Mouse (Mus musculus) liver, embryonic 16.5 days (tissue): ENCODE results near the gene Olfr1097. TPM values are rescaled to one million over a fixed set of nuclear protein-coding genes. Genes with fewer than 3 reads are reported as not detected.

Source experiments
- ATAC-seq: fragments of 200-750 bp; cut with Nextera tagmentation; 2 replicates; pipeline ENCODE4 v1.8.0; 2017; ENCODE audit warnings: low read depth, mild to moderate bottlenecking, moderate number of reproducible peaks, moderate library complexity
- H3K27ac ChIP-seq: fragments of 300-500 bp; sonication (generic); 2 replicates; pipeline ENCODE4 v1.5.1; 2014; ENCODE audit warnings: mild to moderate bottlenecking, low read length
- H3K27me3 ChIP-seq: fragments of 300-500 bp; sonication (generic); 2 replicates; pipeline ENCODE4 v1.6.1; 2014; ENCODE audit warnings: low read depth, low read length, mixed read lengths; ENCODE audit not compliant: control insufficient read depth, insufficient read depth
- H3K36me3 ChIP-seq: fragments of 300-500 bp; sonication (generic); 2 replicates; pipeline ENCODE4 v1.6.1; 2014; ENCODE audit warnings: mild to moderate bottlenecking; ENCODE audit not compliant: control insufficient read depth, insufficient read depth
- H3K4me1 ChIP-seq: fragments of 300-500 bp; sonication (generic); 2 replicates; pipeline ENCODE4 v1.6.1; 2014; ENCODE audit warnings: low read depth, low read length, mixed read lengths; ENCODE audit not compliant: control insufficient read depth
- H3K4me2 ChIP-seq: fragments of 300-500 bp; sonication (generic); 2 replicates; pipeline ENCODE4 v1.6.1; 2014; ENCODE audit warnings: low read depth, low read length, mixed read lengths
- H3K4me3 ChIP-seq: fragments of 300-500 bp; sonication (generic); 2 replicates; pipeline ENCODE4 v1.5.1; 2014; ENCODE audit warnings: low read depth, mild to moderate bottlenecking, low read length
- H3K9ac ChIP-seq: fragments of 300-500 bp; sonication (generic); 2 replicates; pipeline ENCODE4 v1.6.1; 2014; ENCODE audit warnings: low read depth, low read length
- H3K9me3 ChIP-seq: fragments of 300-500 bp; sonication (generic); replicated peaks from 2 replicates; pipeline ENCODE4 v1.6.1; 2016; ENCODE audit warnings: low read length; ENCODE audit not compliant: control insufficient read depth
- WGBS: fragments of 180-500 bp; shearing (Covaris S2); extraction: QIAGEN DNeasy Blood & Tissue Kit; methylation state at CpG from one replicate; pipeline ENCODE4 v1.1.7; 2014; ENCODE audit not compliant: insufficient replicate concordance; 5-methylcytosine and 5-hydroxymethylcytosine counted together
- polyA plus RNA-seq: library from polyadenylated mRNA; unstranded; fragments of >200 nt; fragmentation: Nextera tagmentation; extraction: Ambion mirVana; gene quantifications from 2 replicates; pipeline ENCODE4 v1.2.1, GENCODE M21; 2015

Gene Olfr1097
- not detected in 2 replicates for polyA plus RNA-seq

GRCm38 (mm10) chr2:86892116-86892515, at the start of gene Olfr1097:
TSS of gene Olfr1097 (minus strand) at chr2:86892216.
- WGBS, result 75% methylated on average over 1 of the region's 1 CpGs
- no peak for ATAC-seq
- H3K9me3 ChIP-seq, result no peaks in the 10 kb centered on the region; the same call in 1 of the 2 replicates

GRCm38 (mm10) chr2:86926557-86926956, 34.5 kb upstream of the Olfr1097 start:
- no peak overlapping the region for H3K9ac ChIP-seq
- H3K27ac ChIP-seq, result no peak overlapping the region
- no peaks in the 10 kb centered on the region for H3K27me3 ChIP-seq
- no peaks in the 10 kb centered on the region for H3K4me1 ChIP-seq
- ATAC-seq, result no peak
- no peak overlapping the region for H3K4me3 ChIP-seq
- H3K4me2 ChIP-seq, result no peak overlapping the region
- no peaks in the 10 kb centered on the region for H3K36me3 ChIP-seq
- H3K9me3 ChIP-seq, result no peaks in the 10 kb centered on the region

More at GRCm38 (mm10) chr2:86892116-86892515, at the start of gene Olfr1097:
- Histone ChIP-seq H3K4me1 (no peaks in the 10 kb centered on the region), H3K27me3 (no peaks in the 10 kb centered on the region), H3K4me2 (no peak within 1 kb of the TSS), H3K27ac (no peak within 1 kb of the TSS), H3K36me3 (no peaks in the 10 kb centered on the region), H3K9ac (no peak within 1 kb of the TSS), H3K4me3 (no peak within 1 kb of the TSS)

- Histone ChIP-seq H3K36me3 (no peaks in the 10 kb centered on the region), H3K4me3 (no peak within 1 kb of the TSS), H3K9me3 (no peaks in the 10 kb centered on the region), H3K4me1 (no peaks in the 10 kb centered on the region), H3K27me3 (no peaks in the 10 kb centered on the region), H3K9ac (no peak within 1 kb of the TSS), H3K27ac (no peak within 1 kb of the TSS), H3K4me2 (no peak within 1 kb of the TSS)
- ATAC-seq, result no peak
- 61% methylated on average over 1 of the region's 1 CpGs for WGBS
These were observed 32.4 kb upstream of the Olfr1097 start, which contains the start of gene Olfr1098 for GRCm38 (mm10) chr2:86924445-86924844. TSS of gene Olfr1098 (minus strand) at chr2:86924545.

- H3K4me2 ChIP-seq, result no peak overlapping the region
- H3K9me3 ChIP-seq, result no peaks in the 10 kb centered on the region; the same call in 1 of the 2 replicates
- H3K27me3 ChIP-seq, result no peaks in the 10 kb centered on the region
- H3K4me3 ChIP-seq, result no peak overlapping the region
- WGBS, result 63% methylated on average over 2 of the region's 2 CpGs
- no peak overlapping the region for H3K9ac ChIP-seq
- no peaks in the 10 kb centered on the region for H3K4me1 ChIP-seq
- H3K27ac ChIP-seq, result no peak overlapping the region
- no peak for ATAC-seq
- no peaks in the 10 kb centered on the region for H3K36me3 ChIP-seq
These were observed 13.6 kb upstream of the Olfr1097 start for GRCm38 (mm10) chr2:86905647-86906046.

GRCm38 (mm10) chr2:86874702-86875101, 17.3 kb downstream of the Olfr1097 start, which contains the start of gene Gm13723:
TSS of gene Gm13723 (minus strand) at chr2:86874802.
- H3K4me1 ChIP-seq, result no peaks in the 10 kb centered on the region
- H3K4me2 ChIP-seq, result no peak within 1 kb of the TSS
- H3K36me3 ChIP-seq, result no peaks in the 10 kb centered on the region
- WGBS, result 31% methylated on average over 1 of the region's 1 CpGs
- no peaks in the 10 kb centered on the region for H3K9me3 ChIP-seq
- H3K9ac ChIP-seq, result no peak within 1 kb of the TSS
- no peak within 1 kb of the TSS for H3K27ac ChIP-seq
- no peaks in the 10 kb centered on the region for H3K27me3 ChIP-seq
- ATAC-seq, result no peak
- H3K4me3 ChIP-seq, result no peak within 1 kb of the TSS

GRCm38 (mm10) chr2:86851596-86851995, 40.4 kb downstream of the Olfr1097 start, which contains the start of gene Olfr1095:
TSS of gene Olfr1095 (minus strand) at chr2:86851696.
- ATAC-seq, result no peak
- no peaks in the 10 kb centered on the region for H3K9me3 ChIP-seq
- 67% methylated on average over 3 of the region's 3 CpGs for WGBS
- no peaks in the 10 kb centered on the region for H3K4me1 ChIP-seq
- no peak within 1 kb of the TSS for H3K9ac ChIP-seq
- H3K27me3 ChIP-seq, result no peaks in the 10 kb centered on the region
- no peak within 1 kb of the TSS for H3K4me3 ChIP-seq
- no peak within 1 kb of the TSS for H3K27ac ChIP-seq
- H3K36me3 ChIP-seq, result no peaks in the 10 kb centered on the region
- H3K4me2 ChIP-seq, result no peak within 1 kb of the TSS

Other genes starting within 250 kb of the Olfr1097 start
- gene Olfr1085, start 230.2 kb downstream of the Olfr1097 start, polyA plus RNA-seq, result not detected in 2 replicates
- not detected in 2 replicates for gene Olfr1086, start 212.1 kb downstream of the Olfr1097 start, polyA plus RNA-seq
- gene Olfr1087, start 193.8 kb downstream of the Olfr1097 start, polyA plus RNA-seq, result not detected in 2 replicates
- not detected in 2 replicates for gene Olfr1089, start 158.5 kb downstream of the Olfr1097 start, polyA plus RNA-seq
- not detected in 2 replicates for gene Olfr1090, start 133.2 kb downstream of the Olfr1097 start, polyA plus RNA-seq
- gene Olfr1093, start 109.7 kb downstream of the Olfr1097 start, polyA plus RNA-seq, result not detected in 2 replicates
- gene Olfr141, start 82.2 kb downstream of the Olfr1097 start, polyA plus RNA-seq, result not detected in 2 replicates
- not detected in 2 replicates for gene Olfr1094, start 67.6 kb downstream of the Olfr1097 start, polyA plus RNA-seq
- gene Olfr1095, start 40.5 kb downstream of the Olfr1097 start, polyA plus RNA-seq, result not detected in 2 replicates
- not detected in 2 replicates for gene Gm13723, start 17.4 kb downstream of the Olfr1097 start, polyA plus RNA-seq
- not detected in 2 replicates for gene Olfr1098, start 32.3 kb upstream of the Olfr1097 start, polyA plus RNA-seq
- gene Olfr1099, start 68.5 kb upstream of the Olfr1097 start, polyA plus RNA-seq, result not detected in 2 replicates
- gene Olfr1100, start 87.7 kb upstream of the Olfr1097 start, polyA plus RNA-seq, result not detected in 2 replicates
- gene Olfr1101, start 99.0 kb upstream of the Olfr1097 start, polyA plus RNA-seq, result not detected in 2 replicates
- not detected in 2 replicates for gene Olfr1102, start 106.2 kb upstream of the Olfr1097 start, polyA plus RNA-seq
- not detected in 2 replicates for gene Olfr1104, start 134.9 kb upstream of the Olfr1097 start, polyA plus RNA-seq
- gene Olfr1105, start 144.3 kb upstream of the Olfr1097 start, polyA plus RNA-seq, result not detected in 2 replicates
- gene Olfr1106, start 160.1 kb upstream of the Olfr1097 start, polyA plus RNA-seq, result not detected in 2 replicates
- gene Olfr1107, start 183.6 kb upstream of the Olfr1097 start, polyA plus RNA-seq, result not detected in 2 replicates
- not detected in 2 replicates for gene Olfr1109, start 203.8 kb upstream of the Olfr1097 start, polyA plus RNA-seq
- gene Olfr259, start 222.4 kb upstream of the Olfr1097 start, polyA plus RNA-seq, result not detected in 2 replicates
- not detected in 2 replicates for gene Olfr1110, start 248.1 kb upstream of the Olfr1097 start, polyA plus RNA-seq